Mouse (Mus musculus) megakaryocyte, adult 5-6 weeks (primary cell): ENCODE measurements at regions not wholly inside any gene's neighbourhood (a gene's known extent, or its start where the extent isn't known, plus 50 kb on each side); places are given as distances from the start of the nearest gene placed in this dataset.
A peak's percentile ranks its signal among the peaks of the same experiment; 100 is the strongest.

Experiments
- ATAC-seq: 2 replicates; pipeline ENCODE4 v1.8.0; 2016; ENCODE audit warnings: mild to moderate bottlenecking, inconsistent platforms; ENCODE audit not compliant: poor library complexity, severe bottlenecking

GRCm38 (mm10) chrX:7474831-7475230, 98.6 kb upstream of the Foxp3 start:
- ATAC-seq: no peak

DNA sequence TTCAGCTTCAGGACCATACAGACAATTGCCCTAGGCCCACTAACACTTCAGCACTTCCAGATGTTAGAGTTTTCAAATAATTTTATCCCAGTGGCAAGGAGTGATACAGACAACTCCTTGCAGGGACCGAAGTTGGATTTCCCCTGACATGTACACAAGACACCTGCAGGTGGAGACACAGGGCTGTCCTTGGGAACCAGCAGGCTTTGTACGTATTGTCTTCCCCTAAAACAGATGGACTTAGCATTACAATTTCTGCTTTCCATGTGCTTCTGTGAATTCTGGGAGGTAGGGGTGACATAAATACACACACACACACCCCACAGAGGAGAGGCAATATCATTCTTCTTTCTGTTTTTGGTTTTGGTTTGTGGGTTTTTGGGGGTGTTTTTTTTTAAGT, 98.2 kb upstream of the Usp27x start:
- no peak for ATAC-seq

GRCm38 (mm10) chrX:7469801-7470200, 94.2 kb upstream of the Usp27x start:
- ATAC-seq: no peak

DNA sequence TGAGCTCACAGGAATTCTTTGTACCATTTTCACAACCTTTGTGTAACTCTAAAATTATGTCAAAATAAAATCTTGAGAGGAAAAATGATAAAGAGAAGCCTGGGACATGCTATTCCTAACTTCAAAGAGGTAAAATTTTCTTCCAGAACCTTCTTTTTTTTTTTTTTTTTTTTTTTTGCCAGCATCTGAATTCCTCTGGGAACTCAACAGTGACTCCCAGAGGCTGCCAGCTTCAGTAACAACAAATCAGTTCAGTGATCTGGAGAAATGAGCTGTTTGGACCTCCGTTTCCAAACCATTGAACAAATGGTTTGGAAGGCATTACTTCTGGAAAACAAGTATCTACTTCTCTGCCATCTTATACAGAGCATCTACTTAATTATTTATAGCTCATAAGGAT, 92.4 kb upstream of the Usp27x start:
- no peak for ATAC-seq

DNA sequence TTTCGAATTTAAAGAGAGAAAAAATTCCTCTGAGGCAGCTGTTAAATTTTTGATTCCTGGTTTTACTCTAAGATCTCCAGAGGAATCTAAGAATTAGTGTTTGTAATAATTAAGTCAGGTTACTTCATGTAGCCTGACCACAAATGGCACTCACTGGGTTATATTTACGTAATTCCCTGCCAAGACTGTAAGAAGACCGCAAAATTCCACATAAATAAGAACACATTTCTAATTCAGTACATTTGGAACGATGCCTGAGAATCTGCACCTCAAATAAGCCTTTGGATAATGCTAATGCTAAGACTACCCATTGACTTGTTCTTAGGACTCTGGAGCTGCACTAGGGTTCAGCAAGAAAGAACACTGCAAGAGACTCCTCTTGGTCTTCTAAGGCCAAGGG, 81.2 kb upstream of the Usp27x start:
- no peak for ATAC-seq

DNA sequence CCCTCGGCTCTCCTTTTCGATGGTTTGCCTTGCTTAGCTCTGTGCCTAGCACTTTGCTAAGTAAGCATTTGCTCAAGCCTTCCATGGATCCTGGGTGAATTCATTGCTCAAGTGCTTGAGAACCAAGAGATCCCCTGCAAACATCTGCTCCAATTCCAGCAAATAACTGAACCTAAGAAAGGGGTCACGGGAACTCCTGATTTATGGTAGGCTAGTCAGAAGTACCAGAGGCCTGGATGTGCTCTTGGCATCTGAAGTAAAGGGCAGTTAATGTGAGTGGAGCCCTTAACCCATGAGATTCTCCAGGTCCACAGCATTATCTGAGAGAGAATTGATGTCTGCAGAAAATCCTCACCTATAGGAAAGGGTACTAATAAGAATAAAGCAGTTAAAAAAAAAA, 69.4 kb upstream of the Usp27x start:
- no peak for ATAC-seq

GRCm38 (mm10) chrX:7444583-7444982, 69.0 kb upstream of the Usp27x start:
- ATAC-seq: no peak

DNA sequence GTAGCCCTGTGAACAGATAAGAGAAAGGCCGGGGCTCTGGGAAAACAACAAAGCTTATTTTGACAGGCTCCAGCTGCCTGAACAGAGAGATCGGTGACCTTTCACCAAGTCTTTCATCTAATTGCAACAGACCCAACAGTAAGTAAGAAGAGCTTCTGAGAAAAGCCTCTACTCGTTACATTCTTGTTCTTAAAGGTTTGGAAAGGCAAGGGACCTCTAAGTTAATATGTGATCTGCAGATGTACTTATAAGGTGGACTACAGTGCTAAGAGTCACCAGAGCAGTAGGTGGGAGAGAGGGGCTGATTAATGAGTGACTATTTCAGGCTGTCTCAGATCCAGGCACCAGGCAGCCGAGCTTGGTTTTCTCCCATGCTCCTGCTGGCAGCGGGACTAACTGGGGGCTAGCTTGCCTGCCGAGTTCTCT, 68.4 kb upstream of the Usp27x start:
- ATAC-seq: no peak

DNA sequence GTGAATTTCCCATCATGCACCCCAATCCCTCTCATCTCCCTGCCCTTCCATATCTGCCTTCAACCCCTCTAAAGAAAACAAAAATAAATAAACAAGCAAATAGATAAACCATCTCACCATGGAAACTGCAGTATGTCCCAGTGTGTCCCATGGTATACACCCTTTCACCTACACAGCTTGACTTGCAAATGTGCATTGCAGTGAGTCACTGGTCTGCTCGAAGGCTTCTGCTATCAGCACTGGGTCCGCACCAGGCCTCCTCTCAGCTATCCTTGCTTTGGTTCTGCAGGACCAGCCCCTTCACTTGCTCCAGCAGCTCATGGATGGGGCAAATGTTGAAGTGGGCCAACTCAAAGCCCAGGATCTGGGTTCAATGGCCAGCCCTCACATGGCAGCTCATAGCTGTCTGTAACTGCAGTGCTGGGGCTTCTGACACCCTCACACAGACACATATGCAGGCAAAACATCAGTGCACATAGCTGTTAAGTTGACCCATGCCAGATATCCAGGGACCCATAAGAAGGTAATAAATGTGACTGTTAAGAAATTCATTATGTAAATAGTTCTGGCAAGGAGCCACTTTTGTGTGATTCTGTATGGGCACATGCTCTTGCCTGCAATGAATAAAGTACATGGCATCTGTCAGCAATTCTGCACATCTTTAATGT, 59.9 kb upstream of the Usp27x start:
- ATAC-seq: no peak

- peak; percentile 68 for ATAC-seq
Measured at GRCm38 (mm10) chrX:7434268-7434667, 58.6 kb upstream of the Usp27x start.

GRCm38 (mm10) chrX:7430456-7430855, 54.8 kb upstream of the Usp27x start:
- ATAC-seq: peak; percentile 72

DNA sequence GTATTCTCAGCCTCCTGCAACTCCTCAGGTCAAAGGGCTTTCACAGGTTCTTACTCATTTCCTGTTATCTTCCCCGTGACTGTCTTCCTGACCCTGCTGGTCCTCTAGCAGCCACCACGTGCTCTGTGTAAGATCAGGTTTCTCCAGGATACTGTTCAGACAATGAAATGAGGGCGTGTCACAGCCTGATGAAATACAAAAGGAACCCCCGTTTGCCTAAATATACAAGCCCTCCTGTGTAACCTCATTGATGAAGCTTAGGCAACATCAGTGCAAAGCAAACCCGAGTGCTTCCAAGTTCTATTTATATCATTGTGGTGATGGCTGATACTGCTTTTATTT, 53.9 kb upstream of the Usp27x start:
- no peak for ATAC-seq

DNA sequence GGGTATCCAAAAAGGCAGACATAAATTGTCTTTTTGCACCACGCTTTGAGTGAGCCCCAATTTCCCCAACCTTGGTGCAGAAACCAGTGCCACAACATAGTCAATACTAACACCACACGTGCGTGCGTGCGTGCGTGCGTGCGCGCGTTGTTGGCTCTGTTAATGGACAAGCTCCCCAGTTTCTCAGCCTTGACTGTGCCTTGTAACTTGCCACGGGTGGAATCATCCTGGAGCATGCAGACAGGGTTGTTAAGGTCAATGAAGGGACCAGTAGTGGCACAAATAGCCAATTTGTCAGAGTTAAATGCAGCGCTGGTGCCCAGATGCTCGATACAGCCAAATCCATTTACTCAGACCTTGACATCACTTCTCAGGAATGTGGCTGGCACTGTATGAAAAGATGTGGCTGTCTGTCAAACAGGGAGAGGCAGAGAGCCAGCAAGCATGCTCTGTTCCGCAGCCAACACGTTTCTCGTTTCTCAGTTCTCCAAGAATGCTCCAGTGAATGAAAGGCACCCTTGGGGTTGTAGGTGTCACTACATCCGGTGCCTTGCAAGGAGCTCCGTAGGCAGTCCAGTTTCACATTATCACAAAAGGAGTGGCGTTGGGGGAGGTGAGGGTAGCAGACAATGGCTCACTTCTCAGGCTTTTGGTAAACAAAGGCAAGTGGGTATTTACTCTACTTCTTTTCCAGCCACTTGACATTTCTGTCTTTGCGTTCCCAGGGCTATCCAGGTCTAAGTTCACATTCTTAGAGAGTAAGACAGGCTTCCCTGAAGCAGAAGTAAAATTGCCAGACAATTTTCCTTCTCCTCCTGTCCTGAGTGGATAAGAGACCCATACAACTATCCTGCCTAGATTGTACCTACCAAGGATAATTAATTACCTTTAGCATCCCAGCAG, 53.2 kb upstream of the Usp27x start:
- no peak for ATAC-seq
